Mouse (Mus musculus) embryo, embryonic 10.5 days (tissue): ENCODE measurements at regions not wholly inside any gene's neighbourhood (a gene's known extent, or its start where the extent isn't known, plus 50 kb on each side); places are given as distances from the start of the nearest gene placed in this dataset.
A peak's percentile ranks its signal among the peaks of the same experiment; 100 is the strongest.

ENCODE experiments used
- DNase-seq: peaks from one replicate; pipeline ENCODE4 v3.0.0-alpha.2; 2015; ENCODE audit warnings: low spot score

GRCm38 (mm10) chr4:27715696-27716095, 1097.2 kb upstream of the Epha7 start:
- DNase-seq, result no peak

GRCm38 (mm10) chr4:27727761-27728160, 1085.2 kb upstream of the Epha7 start:
- no peak for DNase-seq

GRCm38 (mm10) chr4:27734143-27734542, 1078.8 kb upstream of the Epha7 start:
- no peak for DNase-seq

GRCm38 (mm10) chr4:27781874-27782273, 1031.1 kb upstream of the Epha7 start:
- no peak for DNase-seq

GRCm38 (mm10) chr4:27787070-27787469, 1025.9 kb upstream of the Epha7 start:
- DNase-seq, result peak; percentile 84
